Mouse (Mus musculus) hindbrain, embryonic 14.5 days (tissue): ENCODE results near the gene Kctd6. TPM values are rescaled to one million over a fixed set of nuclear protein-coding genes. Genes with fewer than 3 reads are reported as not detected.

Source experiments
- ATAC-seq: fragments of 200-750 bp; cut with Nextera tagmentation; 2 replicates; pipeline ENCODE4 v1.8.0; 2017; ENCODE audit warnings: moderate number of reproducible peaks, mild to moderate bottlenecking, moderate TSS enrichment, moderate library complexity; ENCODE audit not compliant: low FRiP score
- DNase-seq: peaks from one replicate; pipeline ENCODE4 v3.0.0-alpha.2; 2015; ENCODE audit warnings: low spot score
- H3K27ac ChIP-seq: fragments of 300-500 bp; sonication (generic); 2 replicates; pipeline ENCODE4 v1.5.1; 2014; ENCODE audit warnings: mild to moderate bottlenecking, moderate library complexity
- H3K27me3 ChIP-seq: fragments of 300-500 bp; sonication (generic); 2 replicates; pipeline ENCODE4 v1.6.1; 2014; ENCODE audit warnings: mild to moderate bottlenecking, low read length, mixed read lengths; ENCODE audit not compliant: control insufficient read depth, insufficient read depth
- H3K36me3 ChIP-seq: fragments of 300-500 bp; sonication (generic); replicated peaks from 2 replicates; pipeline ENCODE4 v1.6.1; 2014; ENCODE audit not compliant: control insufficient read depth, insufficient read depth
- H3K4me1 ChIP-seq: fragments of 300-500 bp; sonication (generic); replicated peaks from 2 replicates; pipeline ENCODE4 v1.6.1; 2014; ENCODE audit warnings: antibody characterized with exemption, low read length, mixed read lengths; ENCODE audit not compliant: control insufficient read depth, insufficient read depth
- H3K4me2 ChIP-seq: fragments of 300-500 bp; sonication (generic); replicated peaks from 2 replicates; pipeline ENCODE4 v1.6.1; 2014; ENCODE audit warnings: mild to moderate bottlenecking, moderate library complexity
- H3K4me3 ChIP-seq: fragments of 300-500 bp; sonication (generic); replicated peaks from 2 replicates; pipeline ENCODE4 v1.5.1; 2014; ENCODE audit warnings: mild to moderate bottlenecking, low read length
- H3K9ac ChIP-seq: fragments of 300-500 bp; sonication (generic); 2 replicates; pipeline ENCODE4 v1.6.1; 2014
- H3K9me3 ChIP-seq: fragments of 300-500 bp; sonication (generic); 2 replicates; pipeline ENCODE4 v1.6.1; 2016; ENCODE audit warnings: low read length; ENCODE audit not compliant: control insufficient read depth
- WGBS: fragments of 180-500 bp; shearing (Covaris S2); extraction: QIAGEN DNeasy Blood & Tissue Kit; methylation state at CpG from one replicate; pipeline ENCODE4 v1.1.7; 2014; 5-methylcytosine and 5-hydroxymethylcytosine counted together
- polyA plus RNA-seq: library from polyadenylated mRNA; unstranded; fragments of >200 nt; fragmentation: Nextera tagmentation; extraction: Ambion mirVana; gene quantifications from 2 replicates; pipeline ENCODE4 v1.2.1, GENCODE M21; 2014

Gene Kctd6
- polyA plus RNA-seq, 1 experiment from 2014 or later, result 16.2 TPM

DNA sequence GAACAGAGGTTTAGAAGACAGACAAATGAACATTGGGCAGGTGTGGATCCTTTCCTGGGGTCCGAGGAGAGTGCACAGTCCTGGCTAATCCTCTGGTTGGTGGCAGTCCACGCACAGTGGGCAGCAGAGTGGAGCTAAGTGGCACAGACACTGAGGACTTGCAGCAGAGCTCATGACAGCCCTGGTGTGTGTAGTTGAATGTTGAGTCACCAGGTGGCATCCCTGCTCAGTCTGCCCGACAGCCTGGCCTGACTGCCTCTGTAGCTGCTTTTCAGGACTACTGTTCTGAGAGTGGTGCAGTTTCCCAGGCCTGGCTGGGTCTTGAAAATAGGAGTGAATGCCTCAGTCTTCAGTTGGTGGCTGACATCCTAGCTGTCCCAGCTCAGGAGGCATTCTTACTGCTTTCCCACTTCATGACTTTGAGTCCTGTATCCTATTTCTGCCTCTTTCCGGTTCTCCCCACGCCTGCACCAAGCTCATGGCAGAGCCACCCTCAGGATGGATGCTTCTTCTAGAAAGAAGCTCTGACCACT, 28.5 kb downstream of the Kctd6 start:
- Histone ChIP-seq H3K27ac (no peak overlapping the region), H3K4me2 (no peak overlapping the region), H3K9me3 (no peaks in the 10 kb centered on the region), H3K27me3 (no peaks in the 10 kb centered on the region), H3K9ac (no peak overlapping the region), H3K4me1 (no peaks in the 10 kb centered on the region), H3K4me3 (no peak overlapping the region), H3K36me3 (no peaks in the 10 kb centered on the region)
- no peak for DNase-seq
- WGBS, result 60% methylated on average over 5 of the region's 5 CpGs
- ATAC-seq, result peak; percentile 78

DNA sequence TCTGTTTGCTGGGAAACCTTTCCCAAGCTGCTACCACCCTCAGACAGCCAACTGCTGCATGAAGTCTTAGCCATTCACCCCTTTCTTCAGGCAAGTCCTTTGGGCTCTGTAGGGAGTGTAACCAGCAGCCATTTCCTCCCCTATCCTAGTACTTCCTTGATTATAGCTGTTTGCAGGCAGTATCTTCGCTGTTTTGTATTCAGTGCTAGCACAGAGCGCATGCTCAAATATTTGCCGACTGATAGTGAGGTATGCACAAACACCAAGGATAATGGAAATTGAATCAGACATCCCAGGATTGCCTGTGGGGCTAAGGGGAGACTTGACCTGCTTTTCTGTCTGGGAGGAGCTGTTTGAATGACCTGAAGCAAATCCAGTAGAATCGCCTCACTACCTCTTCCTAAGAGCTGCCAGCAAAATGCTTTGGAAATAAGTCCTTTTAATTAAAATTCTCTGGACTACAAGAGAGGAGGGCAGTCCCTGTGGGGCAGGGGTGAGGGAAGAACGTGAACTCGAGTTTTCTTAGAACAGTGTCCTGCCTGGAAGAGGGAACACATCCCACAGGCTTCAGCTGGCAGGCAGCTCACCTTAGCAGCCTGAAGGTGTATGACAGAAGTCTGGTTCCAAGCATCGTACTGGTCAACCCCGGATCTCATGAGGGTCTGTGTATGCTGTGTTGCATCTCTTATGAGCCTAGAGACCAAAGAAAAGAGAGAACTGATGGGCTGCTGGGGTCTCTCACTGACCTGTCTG, 29.4 kb downstream of the Kctd6 start:
- no peak overlapping the region for H3K9ac ChIP-seq
- no peak for DNase-seq

DNA sequence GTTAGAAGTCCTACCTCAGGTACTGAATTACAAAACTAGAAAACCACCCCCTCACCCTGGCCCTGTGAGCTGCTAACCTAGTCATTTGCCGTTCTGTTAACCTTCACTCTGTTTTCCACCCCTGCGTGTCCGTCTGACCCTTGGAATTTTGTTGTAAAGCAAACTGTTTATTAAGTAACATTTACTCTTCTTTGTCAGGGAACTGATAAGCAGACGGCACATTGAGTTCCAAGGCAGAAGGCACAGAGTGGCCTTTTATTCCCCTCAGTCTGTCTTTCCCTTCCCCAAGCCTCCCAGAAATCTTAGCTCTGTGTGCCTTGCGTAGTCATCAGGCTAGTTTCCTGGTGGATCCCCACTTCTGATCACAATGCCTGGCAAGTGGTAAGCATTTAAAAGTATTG, 30.3 kb downstream of the Kctd6 start:
- Histone ChIP-seq H3K9me3 (no peaks in the 10 kb centered on the region), H3K4me3 (no peak overlapping the region), H3K36me3 (no peaks in the 10 kb centered on the region), H3K27me3 (no peaks in the 10 kb centered on the region), H3K9ac (no peak overlapping the region), H3K27ac (no peak overlapping the region), H3K4me2 (no peak overlapping the region), H3K4me1 (no peaks in the 10 kb centered on the region)
- ATAC-seq (no peak), DNase-seq (no peak)
- 86% methylated on average over 5 of the region's 5 CpGs for WGBS

More for the DNA sequence above, 29.4 kb downstream of the Kctd6 start:
- WGBS, result 70% methylated on average over 8 of the region's 8 CpGs
- Histone ChIP-seq H3K4me1 (no peaks in the 10 kb centered on the region), H3K27me3 (no peaks in the 10 kb centered on the region), H3K4me3 (no peak overlapping the region), H3K4me2 (no peak overlapping the region), H3K27ac (no peak overlapping the region), H3K36me3 (no peaks in the 10 kb centered on the region), H3K9me3 (no peaks in the 10 kb centered on the region)
- no peak for ATAC-seq

DNA sequence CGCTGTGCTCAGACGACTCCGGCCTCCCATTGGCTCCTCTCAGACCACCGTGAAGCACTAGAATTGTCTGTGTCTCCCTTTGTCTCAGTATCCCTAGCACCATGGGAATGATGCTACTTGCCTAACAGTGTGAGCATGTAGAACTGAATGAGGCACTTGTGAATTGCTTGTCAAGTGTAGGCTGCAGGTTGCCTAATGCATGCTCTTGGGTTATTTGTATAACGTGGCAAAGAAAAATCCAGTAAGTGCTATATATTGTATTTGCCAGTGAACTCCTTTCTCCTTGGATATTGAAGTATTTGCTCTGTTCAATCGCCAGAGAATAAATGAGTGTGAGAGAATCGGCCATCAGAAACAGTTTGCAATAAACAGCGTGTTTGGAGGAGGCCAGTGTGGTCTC, 32.9 kb downstream of the Kctd6 start:
- 79% methylated on average over 8 of the region's 8 CpGs for WGBS
- no peak overlapping the region for H3K4me3 ChIP-seq
- no peaks in the 10 kb centered on the region for H3K36me3 ChIP-seq

GRCm38 (mm10) chr14:8249206-8249605, 35.3 kb downstream of the Kctd6 start:
- 95% methylated on average over 1 of the region's 1 CpGs for WGBS
- Histone ChIP-seq H3K4me1 (no peaks in the 10 kb centered on the region), H3K4me2 (no peak overlapping the region), H3K4me3 (no peak overlapping the region), H3K27me3 (no peaks in the 10 kb centered on the region), H3K27ac (no peak overlapping the region), H3K36me3 (no peaks in the 10 kb centered on the region), H3K9ac (no peak overlapping the region), H3K9me3 (no peaks in the 10 kb centered on the region)
- no peak for ATAC-seq
- no peak for DNase-seq

More for the DNA sequence above, 32.9 kb downstream of the Kctd6 start:
- ATAC-seq, result no peak
- H3K9ac ChIP-seq, result no peak overlapping the region
- H3K9me3 ChIP-seq, result no peaks in the 10 kb centered on the region
- H3K4me2 ChIP-seq, result no peak overlapping the region
- no peak overlapping the region for H3K27ac ChIP-seq
- H3K4me1 ChIP-seq, result no peaks in the 10 kb centered on the region
- no peaks in the 10 kb centered on the region for H3K27me3 ChIP-seq
- DNase-seq, result no peak

DNA sequence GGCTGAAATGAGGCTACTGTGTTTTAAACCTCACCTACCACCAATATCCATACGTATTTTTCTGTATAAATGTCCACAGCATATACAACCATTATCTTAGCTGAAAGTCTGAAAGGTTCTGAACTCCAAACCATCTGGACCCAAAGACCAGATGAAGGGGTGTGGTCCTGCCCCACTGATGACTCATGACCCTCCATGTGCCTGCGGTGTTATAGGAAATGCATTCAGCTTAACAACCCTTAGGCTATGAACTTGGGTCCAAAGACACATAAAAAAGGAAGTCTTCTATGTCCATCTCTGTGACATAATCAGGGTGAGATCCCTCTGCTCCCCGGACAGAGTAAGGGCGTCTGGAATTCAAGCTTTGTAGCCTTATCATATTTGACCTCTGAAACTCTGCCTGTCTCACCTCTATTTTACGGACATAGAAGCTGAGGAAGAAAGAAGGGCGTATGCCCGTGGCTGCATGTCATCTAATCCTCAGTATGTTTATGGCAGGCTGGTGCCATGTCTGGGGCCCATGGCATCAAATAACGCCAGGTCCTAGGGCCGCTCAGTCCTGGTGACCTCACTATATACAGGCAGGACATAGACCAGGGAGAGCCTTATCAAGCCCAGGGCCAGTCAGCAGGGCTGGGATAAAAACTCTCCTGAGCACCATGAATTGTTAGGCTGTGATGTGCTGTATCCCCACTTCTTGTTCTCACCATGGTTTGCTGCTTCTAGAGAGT, 36.4 kb downstream of the Kctd6 start:
- 87% methylated on average over 9 of the region's 9 CpGs for WGBS
- H3K4me1 ChIP-seq, result no peaks in the 10 kb centered on the region
- no peaks in the 10 kb centered on the region for H3K36me3 ChIP-seq
- H3K9me3 ChIP-seq, result no peaks in the 10 kb centered on the region
- DNase-seq, result no peak
- no peak overlapping the region for H3K27ac ChIP-seq
- no peak overlapping the region for H3K4me2 ChIP-seq
- H3K9ac ChIP-seq, result no peak overlapping the region
- H3K4me3 ChIP-seq, result no peak overlapping the region
- H3K27me3 ChIP-seq, result no peaks in the 10 kb centered on the region
- ATAC-seq, result no peak

DNA sequence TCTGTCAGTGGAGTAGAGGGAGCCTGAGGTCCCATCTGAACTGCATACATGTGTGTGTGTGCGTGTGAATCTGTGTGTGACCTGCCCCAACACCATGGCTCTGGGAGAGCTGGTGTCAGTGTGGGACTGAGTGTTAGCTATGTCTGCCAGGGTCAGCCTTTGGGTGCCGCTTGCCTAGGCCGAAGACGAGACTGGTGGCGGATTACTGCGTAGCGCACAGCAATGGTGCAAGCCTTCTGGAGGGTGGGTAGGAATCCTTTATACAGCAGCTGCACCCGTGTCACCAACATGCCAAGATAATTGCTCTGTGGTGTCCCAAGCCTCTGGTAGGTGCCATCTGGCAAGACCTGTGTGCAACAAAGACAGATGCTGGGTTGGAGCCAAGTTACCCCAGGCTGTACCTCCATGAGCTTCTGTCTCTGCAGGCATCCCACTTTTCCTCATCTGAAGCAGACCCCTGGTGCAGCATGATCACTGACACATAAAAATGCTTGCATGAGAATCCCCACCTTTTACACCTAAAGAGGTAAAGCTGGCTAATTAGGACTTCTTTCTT, 37.5 kb downstream of the Kctd6 start:
- no peak for DNase-seq
- 91% methylated on average over 8 of the region's 8 CpGs for WGBS
- ATAC-seq, result 0 out of 2 replicates have a peak, but pooled peaks have one; percentile 33

DNA sequence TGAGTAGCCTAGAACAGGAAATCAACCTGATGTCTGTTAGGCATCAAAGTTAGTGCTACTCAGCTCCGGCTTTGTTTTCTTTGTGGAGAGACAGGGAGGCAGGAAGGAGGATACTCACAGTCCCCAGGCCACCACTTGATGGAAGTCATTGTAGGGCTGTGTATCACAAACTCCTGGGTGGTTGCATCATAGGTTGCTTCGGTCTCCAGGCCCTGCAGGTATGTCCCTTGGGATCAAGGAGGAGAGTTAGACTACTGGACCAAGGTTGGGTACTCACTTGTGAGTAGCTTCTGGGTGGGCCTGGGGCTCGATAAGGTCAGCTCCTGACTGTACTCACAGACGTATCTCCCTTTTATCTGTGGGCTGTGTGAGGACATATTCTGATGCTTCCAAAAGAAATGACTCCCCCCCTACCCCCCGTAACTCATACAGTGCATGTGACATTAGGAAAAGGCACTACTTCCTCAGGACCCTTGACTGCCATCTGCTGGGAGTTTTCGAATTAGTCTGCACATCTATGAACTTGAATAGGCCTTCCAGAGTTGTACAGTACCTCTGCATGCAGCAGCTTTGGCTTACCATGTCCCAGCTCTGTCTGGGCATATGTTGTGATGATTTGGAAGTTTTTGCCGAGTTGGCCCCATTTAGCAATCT, 41.3 kb downstream of the Kctd6 start:
- WGBS, result 84% methylated on average over 7 of the region's 7 CpGs
- no peak for ATAC-seq

More for the DNA sequence above, 37.5 kb downstream of the Kctd6 start:
- no peak overlapping the region for H3K4me3 ChIP-seq
- H3K4me2 ChIP-seq, result no peak overlapping the region
- H3K36me3 ChIP-seq, result no peaks in the 10 kb centered on the region
- H3K9ac ChIP-seq, result no peak overlapping the region
- H3K27me3 ChIP-seq, result no peaks in the 10 kb centered on the region
- H3K4me1 ChIP-seq, result no peaks in the 10 kb centered on the region
- H3K9me3 ChIP-seq, result no peaks in the 10 kb centered on the region
- H3K27ac ChIP-seq, result no peak overlapping the region

GRCm38 (mm10) chr14:8256072-8256471, 42.1 kb downstream of the Kctd6 start:
- H3K4me2 ChIP-seq, result no peak overlapping the region
- ATAC-seq, result no peak
- no peak overlapping the region for H3K27ac ChIP-seq
- DNase-seq, result no peak
- H3K9me3 ChIP-seq, result no peaks in the 10 kb centered on the region
- H3K4me3 ChIP-seq, result no peak overlapping the region
- H3K27me3 ChIP-seq, result no peaks in the 10 kb centered on the region
- WGBS, result 70% methylated on average over 6 of the region's 6 CpGs
- H3K36me3 ChIP-seq, result no peaks in the 10 kb centered on the region
- H3K4me1 ChIP-seq, result no peaks in the 10 kb centered on the region
- H3K9ac ChIP-seq, result no peak overlapping the region

More for the DNA sequence above, 41.3 kb downstream of the Kctd6 start:
- Histone ChIP-seq H3K9ac (no peak overlapping the region), H3K27me3 (no peaks in the 10 kb centered on the region), H3K36me3 (no peaks in the 10 kb centered on the region), H3K9me3 (no peaks in the 10 kb centered on the region), H3K4me2 (no peak overlapping the region), H3K4me1 (no peaks in the 10 kb centered on the region), H3K4me3 (no peak overlapping the region), H3K27ac (no peak overlapping the region)
- peak; percentile 72 for DNase-seq
